Mouse (Mus musculus) gastrocnemius, adult 18-20 months (tissue): ENCODE results near the gene Mecom. TPM values are rescaled to one million over a fixed set of nuclear protein-coding genes. Genes with fewer than 3 reads are reported as not detected.

ENCODE experiments used
- DNase-seq: peaks from one replicate; pipeline ENCODE4 v3.0.0; 2021; ENCODE audit warnings: low spot score
- total RNA-seq, 2 experiments: library from RNA; stranded (reverse); gene quantifications; 2 replicates each; pipeline ENCODE4 v1.2.3; 2021

Gene Mecom
- total RNA-seq, 2 experiments from 2014 or later = 4.2 to 6.1 TPM

DNA sequence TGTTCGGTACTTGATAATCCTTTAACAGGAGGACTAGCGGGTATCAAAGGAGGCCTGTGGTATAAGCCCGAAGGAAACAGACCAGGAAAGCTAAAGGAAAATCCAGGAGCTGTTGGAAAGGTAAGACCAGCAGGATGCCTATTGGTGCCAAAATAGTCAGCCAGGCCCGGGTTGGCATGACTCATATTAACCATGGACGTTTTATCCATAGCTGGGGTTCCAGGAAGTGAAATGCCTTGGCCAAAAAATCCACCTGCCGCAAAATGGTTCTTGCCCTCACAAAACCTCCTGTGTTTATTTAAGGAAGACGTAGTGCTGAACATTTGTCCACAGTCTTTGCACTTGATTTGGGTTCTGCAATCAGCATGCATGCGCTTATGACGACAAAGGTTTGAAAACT is 567.3 kb downstream of the Mecom start:
- DNase-seq = no peak

DNA sequence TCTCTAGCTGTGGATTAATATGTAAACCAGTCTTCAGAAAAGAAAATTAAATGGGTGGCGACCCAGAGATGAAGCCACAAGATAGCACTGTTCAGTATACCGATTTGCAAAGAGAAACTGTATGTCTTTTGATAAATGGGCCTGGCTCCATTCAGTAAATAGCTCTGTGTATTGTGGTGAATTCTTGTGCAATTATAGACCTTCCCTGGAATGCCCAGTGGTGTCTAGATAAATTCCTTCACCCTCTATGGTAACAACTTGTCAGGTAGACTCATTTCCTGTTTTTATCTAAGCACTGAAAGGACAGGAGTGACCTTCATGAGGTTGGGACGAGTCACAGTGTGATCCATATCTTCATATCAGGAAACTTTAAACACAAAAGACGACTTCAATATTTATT is 571.2 kb downstream of the Mecom start:
- DNase-seq = no peak

DNA sequence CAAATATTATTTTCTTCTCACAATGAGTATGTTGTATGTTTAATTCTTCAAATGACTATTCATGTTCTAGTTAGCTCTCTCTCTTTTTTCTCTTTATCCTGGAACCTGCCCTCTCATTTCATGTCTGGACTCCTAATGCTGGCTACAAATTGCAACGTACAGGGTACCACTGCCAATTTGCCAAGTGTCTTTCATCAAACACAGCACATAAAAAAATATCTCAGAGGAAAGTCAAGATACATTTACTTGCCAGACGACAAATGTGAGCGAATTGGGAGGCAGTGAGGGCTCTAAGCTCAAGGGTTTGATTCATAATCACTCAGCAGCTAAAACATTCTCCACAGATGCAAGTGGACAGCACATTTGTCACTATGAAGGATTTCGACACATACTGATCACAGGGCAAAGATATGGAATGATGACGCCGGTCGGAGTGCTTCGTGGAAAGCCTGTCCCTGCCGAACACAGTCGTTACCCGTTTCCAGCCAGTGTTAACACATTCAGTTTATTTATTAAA is 579.3 kb downstream of the Mecom start:
- DNase-seq = no peak

DNA sequence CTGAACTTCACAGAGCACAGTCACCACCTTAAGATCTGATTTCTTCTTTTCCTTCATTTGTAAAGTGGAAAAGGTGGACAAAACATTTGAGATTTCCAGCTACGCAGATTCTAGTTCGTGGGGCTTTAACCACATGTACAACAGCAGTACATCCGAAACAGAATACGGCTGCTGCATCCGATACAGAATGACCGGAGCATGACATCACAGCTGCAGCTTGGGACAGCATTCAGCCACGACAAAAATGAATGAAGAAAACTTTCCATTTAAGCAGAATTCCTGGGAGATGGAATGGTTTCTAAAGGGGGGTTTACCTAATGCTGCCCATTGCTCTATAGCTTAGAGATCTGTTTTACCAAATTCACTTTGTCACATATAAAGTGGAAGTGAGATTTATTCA is 583.9 kb downstream of the Mecom start:
- DNase-seq = no peak

DNA sequence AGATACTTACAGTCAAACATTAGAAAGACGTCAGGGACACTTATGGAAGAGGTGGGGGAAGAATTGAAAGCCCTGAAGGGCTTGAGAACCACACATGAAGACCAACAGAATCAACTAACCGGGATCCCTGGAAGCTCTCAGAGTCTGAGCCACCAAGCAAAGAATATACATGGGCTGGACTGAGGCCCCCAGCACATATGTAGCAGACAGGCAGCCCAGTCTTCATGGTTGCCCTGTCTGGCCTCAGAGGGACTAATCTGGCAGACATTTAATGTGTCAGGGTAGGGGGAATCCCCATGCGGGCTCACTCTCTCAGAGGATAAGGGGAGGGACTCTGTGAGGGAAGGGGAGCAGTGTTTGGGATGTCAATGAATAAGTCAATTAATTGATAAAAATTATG is 584.4 kb downstream of the Mecom start:
- no peak for DNase-seq

DNA sequence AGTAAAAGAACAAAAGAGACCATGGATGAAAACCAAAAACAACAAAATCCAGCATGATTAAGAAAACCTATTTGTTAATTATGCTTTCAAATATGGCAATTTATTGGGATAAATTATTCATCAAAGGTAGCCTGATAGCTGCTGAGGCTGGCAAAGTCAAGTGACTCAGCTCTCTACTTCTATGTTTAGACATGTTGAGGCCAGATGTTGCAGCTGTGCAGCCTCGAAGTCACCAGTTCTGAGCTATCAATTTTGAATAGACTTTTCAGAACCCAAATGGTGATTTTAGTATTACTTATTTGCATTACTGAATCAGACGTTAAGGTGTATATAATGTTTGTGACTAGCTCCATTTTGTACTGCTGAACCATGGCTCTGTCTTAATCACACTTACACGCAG is 588.8 kb downstream of the Mecom start:
- DNase-seq = no peak

DNA sequence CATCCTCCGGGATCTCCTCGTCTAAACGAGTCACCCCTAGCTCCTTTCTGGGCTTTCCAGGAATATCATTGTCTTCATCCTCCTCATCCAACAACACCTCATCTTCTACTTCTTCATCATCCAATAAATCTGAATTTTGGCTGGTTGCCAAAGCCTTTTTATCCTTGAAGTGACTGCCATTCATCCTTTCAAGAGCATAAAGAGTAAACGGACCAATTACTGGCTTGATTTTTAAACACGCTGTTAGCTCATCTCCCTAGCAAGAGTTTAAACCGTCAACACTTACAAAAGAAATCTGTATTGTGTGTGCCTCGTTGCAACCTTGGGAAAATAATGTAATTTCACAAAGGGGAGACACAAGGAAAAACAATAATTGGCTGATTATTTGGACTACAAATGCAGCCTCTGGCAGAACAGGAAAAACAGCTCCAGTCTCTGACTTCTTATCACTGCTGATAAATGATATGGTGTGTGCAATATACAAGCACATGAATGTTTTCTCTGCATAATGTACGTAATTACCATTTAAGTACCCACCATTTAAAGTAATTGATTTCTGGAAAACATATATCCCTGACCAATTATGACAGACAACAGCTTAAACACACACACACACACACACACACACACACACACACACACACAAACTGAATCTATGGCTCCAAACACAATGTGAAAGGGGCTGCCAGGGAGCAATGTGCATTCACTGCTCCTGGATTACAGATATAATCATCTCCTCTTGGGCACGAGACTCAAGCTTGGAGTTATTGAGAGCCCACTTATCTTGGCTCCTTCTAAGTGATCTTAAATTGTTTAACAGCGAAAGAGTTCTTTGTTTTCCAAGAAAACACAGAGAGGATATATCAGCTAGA is 590.2 kb downstream of the Mecom start:
- no peak for DNase-seq

DNA sequence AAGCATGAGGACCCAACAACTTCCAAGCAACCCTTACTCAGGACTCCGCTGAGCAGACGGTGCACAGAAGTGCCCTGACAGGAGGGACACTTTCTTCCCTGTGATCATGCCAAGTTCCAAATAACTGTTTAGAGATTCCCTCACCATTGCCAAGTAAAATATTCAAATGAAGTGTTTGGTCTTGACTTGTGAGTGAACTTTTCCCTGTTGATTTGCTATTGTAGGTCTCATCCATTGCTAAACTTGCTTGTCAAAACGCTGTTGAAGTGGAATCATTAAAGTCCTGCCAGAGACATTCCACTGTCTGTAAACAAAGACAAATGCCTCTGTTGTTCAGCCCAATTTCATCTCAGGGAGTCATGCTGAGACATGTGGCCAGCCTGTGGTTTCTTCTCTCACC is 594.5 kb downstream of the Mecom start:
- no peak for DNase-seq

DNA sequence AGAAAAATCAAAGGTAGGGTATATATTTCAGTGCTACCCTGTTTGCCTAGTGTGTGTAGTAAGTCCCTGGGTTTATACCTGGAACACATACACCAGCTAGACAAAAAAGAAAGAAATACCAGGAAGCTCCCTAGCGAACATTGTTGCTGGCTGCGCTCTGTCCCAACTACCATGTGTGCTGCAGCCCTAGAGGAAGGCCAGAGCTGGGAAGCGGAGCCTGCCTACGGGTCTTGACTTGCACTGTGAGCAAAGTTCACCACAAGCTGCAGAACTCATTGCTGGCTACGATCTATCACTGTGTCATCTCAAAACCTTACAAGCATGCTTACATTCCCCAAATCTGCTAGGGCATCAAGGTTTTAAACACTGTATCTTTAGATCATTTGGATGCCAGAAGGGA is 597.0 kb downstream of the Mecom start:
- DNase-seq = no peak

DNA sequence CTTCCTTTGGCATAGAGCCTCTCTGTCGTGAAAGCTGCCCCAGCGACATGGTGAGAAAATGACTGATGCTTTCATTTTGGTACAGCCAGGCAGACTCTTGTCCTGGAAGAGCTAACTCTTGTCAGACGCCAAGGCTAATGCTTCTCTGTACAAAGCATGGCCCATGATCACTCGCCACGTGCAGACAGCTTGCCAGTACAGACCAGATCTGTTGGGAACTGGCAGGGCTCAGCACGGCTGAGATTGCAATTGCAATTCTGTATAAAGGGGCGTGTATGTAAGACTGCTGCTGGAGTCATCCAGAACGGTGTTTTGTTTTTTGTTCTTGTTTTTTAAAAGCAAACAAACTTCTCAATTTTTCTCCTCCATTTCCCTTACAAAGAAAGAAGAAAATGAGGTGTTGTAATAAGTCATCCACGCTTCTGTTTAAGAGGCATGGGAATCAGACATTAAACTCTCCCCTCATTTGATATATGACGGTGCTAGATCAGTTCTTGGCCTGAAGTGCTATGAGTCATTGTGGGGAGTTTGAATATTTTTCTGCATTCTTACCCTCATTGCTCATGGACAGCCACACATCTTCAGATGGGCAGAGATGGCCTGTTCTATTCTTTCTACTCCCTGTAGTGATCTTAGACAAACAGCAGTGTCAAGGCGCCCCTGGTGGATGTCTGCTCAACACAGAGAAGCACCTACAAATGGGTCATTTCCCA is 644.1 kb downstream of the Mecom start:
- DNase-seq = no peak

Other genes starting within 250 kb of the Mecom start
- gene Actrt3, start 51.9 kb upstream of the Mecom start, total RNA-seq = not detected
- gene Mynn, start 54.1 kb upstream of the Mecom start, total RNA-seq = 10 to 100 TPM; 12.4 to 14.1 TPM
- not detected for gene Lrriq4, start 96.5 kb upstream of the Mecom start, total RNA-seq
- not detected for gene Lrrc34, start 99.9 kb upstream of the Mecom start, total RNA-seq
- not detected for gene Lrrc31, start 151.8 kb upstream of the Mecom start, total RNA-seq
- not detected for gene Samd7, start 198.3 kb upstream of the Mecom start, total RNA-seq
- gene Sec62, start 244.9 kb upstream of the Mecom start, total RNA-seq = 10 to 100 TPM; 36.9 to 39.0 TPM